Mouse (Mus musculus) intestine, embryonic 16.5 days (tissue): Measurements from ENCODE around the gene Fam98b. TPM values are rescaled to one million over a fixed set of nuclear protein-coding genes. Genes with fewer than 3 reads are reported as not detected.

Source experiments
- ATAC-seq: fragments of 200-750 bp; cut with Nextera tagmentation; 2 replicates; pipeline ENCODE4 v1.8.0; 2017; ENCODE audit warnings: moderate TSS enrichment, moderate library complexity
- H3K27ac ChIP-seq: fragments of 300-500 bp; sonication (generic); 2 replicates; pipeline ENCODE4 v1.5.1; 2014; ENCODE audit warnings: mild to moderate bottlenecking, low read length
- H3K27me3 ChIP-seq: fragments of 300-500 bp; sonication (generic); replicated peaks from 2 replicates; pipeline ENCODE4 v1.6.1; 2014; ENCODE audit warnings: low read length, control low read depth, mixed read lengths; ENCODE audit not compliant: control insufficient read depth, insufficient read depth
- H3K36me3 ChIP-seq: fragments of 300-500 bp; sonication (generic); 2 replicates; pipeline ENCODE4 v1.6.1; 2014; ENCODE audit warnings: low read length, control low read depth; ENCODE audit not compliant: control insufficient read depth, insufficient read depth
- H3K4me1 ChIP-seq: fragments of 300-500 bp; sonication (generic); 2 replicates; pipeline ENCODE4 v1.6.1; 2014; ENCODE audit warnings: low read length, control low read depth, mixed read lengths; ENCODE audit not compliant: control insufficient read depth, insufficient read depth
- H3K4me2 ChIP-seq: fragments of 300-500 bp; sonication (generic); 2 replicates; pipeline ENCODE4 v1.6.1; 2014; ENCODE audit warnings: low read depth, low read length, control low read depth
- H3K4me3 ChIP-seq: fragments of 300-500 bp; sonication (generic); 2 replicates; pipeline ENCODE4 v1.5.1; 2014; ENCODE audit warnings: mild to moderate bottlenecking, low read length
- H3K9ac ChIP-seq: fragments of 300-500 bp; sonication (generic); 2 replicates; pipeline ENCODE4 v1.6.1; 2014; ENCODE audit warnings: low read depth, low read length
- H3K9me3 ChIP-seq: fragments of 300-500 bp; sonication (generic); 2 replicates; pipeline ENCODE4 v1.6.1; 2016; ENCODE audit warnings: low read length, control low read depth; ENCODE audit not compliant: control insufficient read depth
- WGBS: fragments of 180-500 bp; shearing (Covaris S2); extraction: QIAGEN DNeasy Blood & Tissue Kit; methylation state at CpG from one replicate; pipeline ENCODE4 v1.1.7; 2014; 5-methylcytosine and 5-hydroxymethylcytosine counted together
- polyA plus RNA-seq: library from polyadenylated mRNA; unstranded; fragments of >200 nt; fragmentation: Nextera tagmentation; extraction: Ambion mirVana; gene quantifications from 2 replicates; pipeline ENCODE4 v1.2.1, GENCODE M21; 2015

The Fam98b gene
- polyA plus RNA-seq, 1 experiment from 2014 or later, result 6.6 TPM

DNA sequence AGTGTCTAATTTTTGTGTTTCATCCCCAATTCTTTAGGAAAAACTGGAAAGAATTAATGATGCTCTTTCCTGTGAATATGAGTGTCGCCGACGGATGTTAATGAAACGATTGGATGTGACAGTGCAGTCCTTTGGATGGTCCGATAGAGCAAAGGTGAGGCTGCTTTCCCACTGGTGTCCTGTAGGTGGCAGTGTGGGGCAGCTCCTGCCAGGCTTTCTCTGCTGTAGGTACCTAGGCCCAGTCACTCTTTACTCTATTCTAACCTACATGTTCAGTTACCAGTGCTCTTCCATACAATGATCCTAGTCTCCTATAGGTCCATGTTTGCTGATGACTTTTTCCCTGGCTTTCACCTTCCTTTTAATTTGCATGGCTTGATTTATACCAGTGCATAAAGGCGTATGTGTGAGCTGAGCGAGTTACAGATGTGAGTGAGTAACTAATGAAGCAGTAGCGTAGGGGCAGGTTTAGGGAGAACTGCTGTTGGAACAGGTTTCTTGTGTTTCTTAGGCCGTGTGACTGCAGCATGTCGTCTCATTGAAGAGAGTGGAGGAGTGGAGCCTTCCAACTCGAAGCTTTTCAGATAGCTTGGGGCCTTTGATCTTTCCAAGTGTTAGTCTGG, 14.4 kb downstream of the Fam98b start:
- no peaks in the 10 kb centered on the region for H3K4me1 ChIP-seq
- WGBS, result 72% methylated on average over 11 of the region's 11 CpGs

DNA sequence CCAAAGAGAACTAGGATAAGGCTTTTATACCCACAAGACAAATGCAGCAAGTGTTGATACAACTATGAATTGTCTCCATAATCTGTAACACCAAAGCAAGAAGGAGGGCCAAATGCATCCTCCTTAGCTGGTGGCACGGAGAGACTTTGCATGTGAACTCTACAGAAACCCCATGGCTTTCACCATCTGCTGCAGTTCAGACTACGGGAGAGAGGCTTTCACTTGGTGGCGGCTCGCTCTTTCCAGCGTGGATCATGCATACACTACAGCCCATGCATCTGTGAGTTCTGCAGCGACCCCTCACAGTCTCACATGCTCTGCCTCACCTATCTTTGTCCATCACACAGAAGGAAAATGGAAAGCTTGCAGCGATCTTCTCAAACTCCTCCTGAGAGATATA, 38.8 kb downstream of the Fam98b start:
- no peak overlapping the region for H3K4me2 ChIP-seq
- no peaks in the 10 kb centered on the region for H3K36me3 ChIP-seq
- no peaks in the 10 kb centered on the region for H3K27me3 ChIP-seq
- no peaks in the 10 kb centered on the region for H3K9me3 ChIP-seq
- no peak overlapping the region for H3K4me3 ChIP-seq
- no peak overlapping the region for H3K27ac ChIP-seq
- H3K4me1 ChIP-seq, result no peaks in the 10 kb centered on the region
- H3K9ac ChIP-seq, result no peak overlapping the region
- ATAC-seq, result no peak
- WGBS, result 90% methylated on average over 7 of the region's 7 CpGs

More for the DNA sequence above, 14.4 kb downstream of the Fam98b start:
- ATAC-seq, result 0 out of 2 replicates have a peak, but pooled peaks have one; percentile 64
- no peaks in the 10 kb centered on the region for H3K9me3 ChIP-seq
- no peak overlapping the region for H3K9ac ChIP-seq
- no peaks in the 10 kb centered on the region for H3K27me3 ChIP-seq
- no peak overlapping the region for H3K4me2 ChIP-seq
- H3K27ac ChIP-seq, result no peak overlapping the region
- H3K36me3 ChIP-seq, result peaks cover 10% of the 10 kb centered on the region
- H3K4me3 ChIP-seq, result no peak overlapping the region

DNA sequence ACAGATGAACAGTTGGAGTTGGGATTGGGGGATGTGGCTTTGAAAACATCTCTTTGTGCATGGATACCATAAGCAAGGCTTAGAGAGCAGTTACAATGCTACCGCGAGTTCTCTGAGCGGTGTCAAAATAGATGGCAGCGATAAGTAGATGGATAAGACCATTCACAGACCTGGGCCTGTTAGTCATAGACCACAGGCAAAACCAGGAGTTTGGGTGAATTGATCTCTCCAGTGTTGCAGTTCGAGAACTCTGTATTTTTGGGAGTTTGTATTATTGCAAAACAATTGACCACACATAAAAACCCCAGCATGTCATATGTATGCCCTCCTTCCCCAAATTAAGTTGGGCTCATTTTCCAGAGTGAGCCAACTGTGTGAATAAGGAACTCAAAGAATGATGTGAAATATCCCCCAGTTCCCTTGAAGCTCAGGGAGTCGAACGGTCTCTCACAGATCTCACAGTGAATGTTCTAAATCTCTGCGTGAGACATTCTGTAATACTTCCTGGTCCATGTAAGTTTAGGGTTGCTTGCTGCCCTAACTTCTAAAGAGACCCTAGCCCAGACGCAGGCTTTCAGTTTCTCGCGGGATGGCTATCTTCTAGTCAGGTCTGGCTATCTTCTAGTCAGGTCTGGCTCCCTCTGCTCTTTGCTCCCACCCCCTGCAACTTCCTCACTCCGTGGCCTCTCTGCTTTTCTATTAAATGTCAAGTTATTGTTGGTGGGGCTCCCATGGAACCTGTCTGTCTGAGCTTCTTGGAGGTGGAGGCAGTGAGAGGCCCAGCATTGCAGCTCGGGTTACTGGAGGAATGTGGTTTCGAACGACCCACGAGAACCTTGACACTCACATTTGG, 50.3 kb downstream of the Fam98b start:
- no peaks in the 10 kb centered on the region for H3K9me3 ChIP-seq

DNA sequence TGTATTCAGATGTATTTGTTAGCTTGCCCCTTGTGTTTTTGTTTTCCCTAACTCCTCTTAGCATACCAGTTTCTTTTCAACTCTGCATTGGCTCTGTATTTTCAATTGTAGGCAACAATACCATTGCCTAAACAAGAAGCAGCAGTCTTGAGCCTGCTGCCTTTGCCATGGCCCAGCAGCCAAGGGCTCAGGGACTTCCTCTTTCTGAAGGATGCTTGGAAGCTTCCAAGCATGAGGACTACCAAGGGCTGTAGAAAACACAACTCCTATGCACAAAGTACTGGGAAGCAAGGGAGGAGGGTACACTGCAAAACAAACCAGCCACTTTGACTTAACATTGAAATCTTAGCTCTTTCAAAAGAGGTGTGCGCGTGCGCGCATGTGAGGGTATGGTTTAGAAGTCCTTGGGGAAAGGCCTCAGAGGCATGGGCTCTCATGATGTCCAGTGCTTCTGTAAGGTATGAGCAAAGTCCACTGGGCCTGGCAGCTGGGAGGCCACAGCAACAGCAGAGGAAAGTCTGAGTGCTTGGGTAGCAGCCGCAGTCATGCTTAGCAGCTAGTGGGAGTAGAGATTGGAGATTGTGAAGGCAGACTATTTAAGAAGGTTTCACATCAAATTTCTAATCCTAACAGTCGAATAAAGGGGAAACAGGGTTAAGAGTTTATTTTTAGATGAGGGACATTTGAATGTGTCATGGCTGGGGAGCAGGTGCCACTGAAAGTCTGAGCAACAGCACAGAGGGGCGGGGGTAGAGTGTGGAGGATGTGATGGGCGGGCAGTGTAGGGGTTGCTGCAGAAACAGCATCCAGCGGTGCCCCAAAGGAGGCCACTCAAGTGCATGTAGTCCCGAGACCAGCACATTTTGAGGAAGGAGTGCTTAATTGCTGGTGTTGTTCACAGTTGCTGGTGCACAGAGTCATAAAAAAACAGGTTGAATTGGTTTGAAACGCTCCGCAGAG, 54.1 kb downstream of the Fam98b start:
- H3K27ac ChIP-seq, result no peak overlapping the region
- H3K4me1 ChIP-seq, result no peaks in the 10 kb centered on the region
- H3K27me3 ChIP-seq, result no peaks in the 10 kb centered on the region
- H3K4me2 ChIP-seq, result no peak overlapping the region
- no peak for ATAC-seq
- H3K9me3 ChIP-seq, result no peaks in the 10 kb centered on the region
- WGBS, result 90% methylated on average over 12 of the region's 12 CpGs
- no peak overlapping the region for H3K4me3 ChIP-seq
- no peak overlapping the region for H3K9ac ChIP-seq
- no peaks in the 10 kb centered on the region for H3K36me3 ChIP-seq

More for the DNA sequence above, 50.3 kb downstream of the Fam98b start:
- Histone ChIP-seq H3K9ac (no peak overlapping the region), H3K4me1 (no peaks in the 10 kb centered on the region), H3K4me3 (no peak overlapping the region), H3K36me3 (no peaks in the 10 kb centered on the region), H3K4me2 (no peak overlapping the region), H3K27ac (no peak overlapping the region), H3K27me3 (no peaks in the 10 kb centered on the region)
- ATAC-seq, result no peak
- WGBS, result 83% methylated on average over 16 of the region's 16 CpGs

DNA sequence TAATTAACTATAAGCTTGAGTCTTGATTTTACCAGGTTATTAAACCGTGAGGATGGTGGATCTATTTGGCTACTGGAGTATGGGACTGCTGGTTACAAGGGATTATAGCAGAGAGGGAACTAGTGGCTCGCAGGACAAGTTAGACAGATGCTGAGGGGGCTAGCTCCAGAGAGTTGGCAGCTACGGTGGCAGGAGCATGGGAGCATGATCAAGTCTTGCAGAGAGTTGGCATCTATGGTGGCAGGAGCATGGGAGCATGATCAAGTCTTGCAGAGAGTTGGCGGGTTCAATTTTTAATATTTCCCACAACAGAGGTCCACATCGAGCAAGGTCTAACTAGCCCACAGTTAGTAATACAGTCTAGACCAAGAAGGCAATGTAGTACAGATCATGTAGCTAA, 55.4 kb downstream of the Fam98b start:
- Histone ChIP-seq H3K27ac (no peak overlapping the region), H3K36me3 (no peaks in the 10 kb centered on the region), H3K9ac (no peak overlapping the region), H3K27me3 (no peaks in the 10 kb centered on the region), H3K4me1 (no peaks in the 10 kb centered on the region), H3K4me2 (no peak overlapping the region), H3K4me3 (no peak overlapping the region), H3K9me3 (no peaks in the 10 kb centered on the region)
- WGBS, result 84% methylated on average over 5 of the region's 5 CpGs
- ATAC-seq, result no peak

- H3K4me2 ChIP-seq, result no peak overlapping the region
- no peak overlapping the region for H3K4me3 ChIP-seq
- H3K27me3 ChIP-seq, result no peaks in the 10 kb centered on the region
- H3K9me3 ChIP-seq, result no peaks in the 10 kb centered on the region
- no peak overlapping the region for H3K9ac ChIP-seq
- WGBS, result 92% methylated on average over 3 of the region's 3 CpGs
- H3K27ac ChIP-seq, result no peak overlapping the region
- ATAC-seq, result no peak
- no peaks in the 10 kb centered on the region for H3K4me1 ChIP-seq
- H3K36me3 ChIP-seq, result no peaks in the 10 kb centered on the region
Observed at GRCm38 (mm10) chr2:117307959-117308358, 58.4 kb downstream of the Fam98b start.

DNA sequence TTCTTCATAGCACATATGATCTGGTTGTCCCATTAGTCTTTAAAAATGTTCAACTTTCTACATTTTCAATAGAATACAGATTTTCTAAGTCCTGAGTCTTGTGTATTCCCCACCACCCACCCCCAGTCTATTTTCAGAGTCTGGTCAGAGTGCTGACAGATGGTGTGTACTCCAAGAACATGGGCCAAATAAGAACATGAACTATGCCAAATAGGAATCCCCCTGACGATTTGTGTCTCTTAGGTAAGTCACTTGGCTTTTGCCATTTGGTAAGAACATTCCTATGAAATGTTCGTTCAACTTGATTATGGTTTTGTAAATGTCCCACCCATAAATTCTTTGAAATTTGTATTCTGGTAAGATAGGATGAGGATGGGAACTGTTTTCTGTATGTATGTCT, 59.5 kb downstream of the Fam98b start:
- Histone ChIP-seq H3K9me3 (no peaks in the 10 kb centered on the region), H3K27ac (no peak overlapping the region), H3K27me3 (no peaks in the 10 kb centered on the region), H3K9ac (no peak overlapping the region), H3K4me1 (no peaks in the 10 kb centered on the region), H3K4me2 (no peak overlapping the region), H3K4me3 (no peak overlapping the region), H3K36me3 (no peaks in the 10 kb centered on the region)
- ATAC-seq, result no peak
- WGBS, result 88% methylated on average over 2 of the region's 2 CpGs

DNA sequence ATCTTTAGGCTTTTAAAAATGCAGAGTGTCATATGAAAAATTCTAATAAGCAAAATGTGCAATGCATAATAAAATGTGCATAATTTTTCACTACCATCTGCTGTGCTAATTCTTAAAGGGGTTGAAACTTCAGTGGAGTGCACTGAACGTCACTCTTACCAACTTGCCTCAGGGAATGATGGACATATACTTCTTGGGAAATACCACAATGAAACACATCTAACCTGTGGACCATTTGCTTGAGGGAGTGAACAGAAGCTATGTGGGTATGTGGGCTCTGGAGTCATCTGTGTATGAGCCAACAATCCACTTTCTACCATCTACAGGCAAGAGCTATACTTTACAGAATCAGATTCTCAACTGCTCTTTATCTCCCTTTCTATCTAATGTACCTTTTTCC, 61.8 kb downstream of the Fam98b start:
- Histone ChIP-seq H3K4me3 (no peak overlapping the region), H3K27me3 (no peaks in the 10 kb centered on the region), H3K27ac (no peak overlapping the region), H3K36me3 (no peaks in the 10 kb centered on the region), H3K4me1 (no peaks in the 10 kb centered on the region), H3K9me3 (no peaks in the 10 kb centered on the region), H3K4me2 (no peak overlapping the region), H3K9ac (no peak overlapping the region)
- WGBS, result 65% methylated on average over 1 of the region's 1 CpGs
- ATAC-seq, result no peak

GRCm38 (mm10) chr2:117312030-117312429, 62.5 kb downstream of the Fam98b start:
- Histone ChIP-seq H3K4me1 (no peaks in the 10 kb centered on the region), H3K36me3 (no peaks in the 10 kb centered on the region), H3K9ac (no peak overlapping the region), H3K4me2 (no peak overlapping the region), H3K9me3 (no peaks in the 10 kb centered on the region), H3K27me3 (no peaks in the 10 kb centered on the region), H3K4me3 (no peak overlapping the region), H3K27ac (no peak overlapping the region)
- WGBS, result 55% methylated on average over 2 of the region's 2 CpGs
- ATAC-seq, result no peak
